Mouse (Mus musculus): Measurements from ENCODE around the gene 3110082I17Rik.

Gene 3110082I17Rik

GRCm38 (mm10) chr5:139460384-139461067, at the start of gene 3110082I17Rik:
TSS of gene 3110082I17Rik (minus strand) at chr5:139460527.
- peak; percentile 98 to 99 for DNase-seq

DNA sequence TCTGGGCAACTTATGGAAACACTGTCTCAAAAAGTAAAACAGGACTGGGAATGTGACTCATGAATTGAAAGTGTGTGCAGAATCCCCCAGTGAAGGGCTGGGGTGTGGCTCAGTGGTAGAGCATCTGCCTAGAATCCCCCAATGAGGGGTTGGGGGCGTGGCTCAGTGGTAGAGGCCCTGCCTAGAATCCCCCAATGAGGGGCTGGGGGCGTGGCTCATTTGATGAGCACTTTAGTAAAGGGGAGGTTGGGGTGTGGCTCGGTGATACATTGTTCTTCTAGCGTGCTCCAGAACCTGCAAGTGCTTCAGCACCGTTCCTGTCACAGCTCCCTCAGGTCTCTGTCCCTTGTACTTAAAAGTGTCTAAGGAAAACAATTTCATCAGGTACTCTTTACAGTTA, 45.9 kb upstream of the 3110082I17Rik start:
- DNase-seq, result no peak

GRCm38 (mm10) chr5:139505073-139505606, 44.8 kb upstream of the 3110082I17Rik start:
- DNase-seq, result peak; percentile 89 to 93

- no peak for DNase-seq
These were observed 42.0 kb upstream of the 3110082I17Rik start for GRCm38 (mm10) chr5:139502281-139502680.

DNA sequence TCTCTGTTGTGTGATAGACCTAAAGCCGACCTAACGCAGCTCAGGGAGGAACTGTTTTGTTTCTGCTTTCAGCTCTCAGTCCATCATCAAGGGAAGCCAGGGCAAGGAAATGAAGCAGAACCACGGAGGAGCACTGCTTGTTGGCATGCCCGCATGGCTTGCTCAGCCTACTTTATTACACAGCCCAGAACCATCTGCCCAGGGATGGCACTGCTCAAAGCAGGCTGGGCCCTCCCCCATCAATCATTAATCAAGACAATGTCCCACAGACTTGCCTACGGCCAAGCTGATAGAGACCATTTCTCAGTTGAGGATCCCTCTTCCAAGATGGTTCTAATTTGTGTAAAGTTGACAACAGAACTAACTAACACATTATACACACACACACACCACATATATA, 38.5 kb upstream of the 3110082I17Rik start:
- no peak for DNase-seq

- DNase-seq, result no peak
These were observed 36.6 kb upstream of the 3110082I17Rik start for GRCm38 (mm10) chr5:139496939-139497338.

DNA sequence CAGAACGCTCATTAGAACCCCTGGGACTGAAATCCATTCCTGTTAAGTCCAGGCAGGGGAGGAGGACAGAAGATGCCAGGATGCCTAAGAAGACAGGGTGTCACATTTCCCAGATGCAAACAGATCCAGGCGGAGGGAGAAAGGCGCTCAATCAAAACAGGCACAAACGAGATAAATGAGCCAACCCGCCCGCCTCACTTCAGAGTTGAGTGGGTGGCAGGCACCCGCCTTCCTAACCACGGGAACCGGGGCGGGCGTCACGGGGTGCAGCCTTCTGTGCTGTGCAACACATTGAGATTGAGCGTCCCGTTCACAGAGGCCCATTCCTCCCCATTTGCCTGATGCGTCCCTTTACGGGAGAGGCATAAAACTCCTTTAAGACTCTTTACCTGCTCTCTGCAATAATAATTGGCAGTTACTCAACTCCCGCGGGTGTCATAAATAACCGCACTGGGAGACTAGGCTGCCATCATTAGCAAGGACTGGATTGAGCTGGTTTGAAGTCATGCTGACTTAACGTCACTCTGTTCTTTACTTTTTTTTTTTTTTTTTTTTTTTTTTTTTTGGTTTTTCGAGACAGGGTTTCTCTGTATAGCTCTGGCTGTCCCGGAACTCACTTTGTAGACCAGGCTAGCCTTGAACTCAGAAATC, 34.8 kb upstream of the 3110082I17Rik start:
- DNase-seq, result no peak

DNA sequence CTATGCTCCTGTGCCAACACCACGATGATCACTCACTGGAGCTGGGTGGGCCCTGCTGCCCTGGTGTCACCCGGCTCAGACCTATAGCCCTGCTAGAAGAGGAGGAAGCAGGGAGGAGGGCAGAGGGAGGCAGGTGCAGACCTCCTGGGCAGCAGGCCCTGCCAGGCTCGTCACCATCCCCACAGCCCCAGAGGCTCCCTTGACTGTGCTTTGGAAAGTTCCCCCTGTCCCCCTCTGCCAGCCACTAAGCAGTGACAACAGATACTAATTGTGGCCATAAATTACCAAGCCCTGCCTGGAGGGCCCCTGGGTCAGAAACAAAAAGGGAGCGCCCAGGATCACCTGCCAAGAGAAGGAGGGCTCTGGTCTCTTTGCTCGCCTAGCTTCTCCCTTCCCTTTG, 33.4 kb upstream of the 3110082I17Rik start:
- no peak for DNase-seq

GRCm38 (mm10) chr5:139491348-139491747, 31.0 kb upstream of the 3110082I17Rik start:
- DNase-seq, result no peak

DNA sequence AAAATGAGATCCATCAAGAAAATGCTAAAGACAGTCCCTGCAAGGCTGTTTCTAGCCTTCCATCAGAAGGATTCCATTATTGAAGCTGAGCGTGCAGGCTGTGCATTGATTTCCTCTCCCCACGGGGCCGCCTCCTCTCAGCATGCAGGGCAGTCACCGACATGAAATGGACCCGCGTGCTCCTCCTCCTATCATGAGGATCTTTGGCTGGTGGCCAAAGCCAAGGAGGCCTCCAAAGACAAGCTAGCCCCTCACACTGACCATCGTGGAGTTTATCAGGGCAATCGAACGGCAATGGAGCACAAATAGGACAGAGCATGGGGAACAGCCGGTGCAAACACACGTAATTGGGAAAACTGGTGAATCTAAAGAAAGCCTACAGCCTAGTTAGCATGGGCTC, 29.8 kb upstream of the 3110082I17Rik start:
- DNase-seq, result no peak

DNA sequence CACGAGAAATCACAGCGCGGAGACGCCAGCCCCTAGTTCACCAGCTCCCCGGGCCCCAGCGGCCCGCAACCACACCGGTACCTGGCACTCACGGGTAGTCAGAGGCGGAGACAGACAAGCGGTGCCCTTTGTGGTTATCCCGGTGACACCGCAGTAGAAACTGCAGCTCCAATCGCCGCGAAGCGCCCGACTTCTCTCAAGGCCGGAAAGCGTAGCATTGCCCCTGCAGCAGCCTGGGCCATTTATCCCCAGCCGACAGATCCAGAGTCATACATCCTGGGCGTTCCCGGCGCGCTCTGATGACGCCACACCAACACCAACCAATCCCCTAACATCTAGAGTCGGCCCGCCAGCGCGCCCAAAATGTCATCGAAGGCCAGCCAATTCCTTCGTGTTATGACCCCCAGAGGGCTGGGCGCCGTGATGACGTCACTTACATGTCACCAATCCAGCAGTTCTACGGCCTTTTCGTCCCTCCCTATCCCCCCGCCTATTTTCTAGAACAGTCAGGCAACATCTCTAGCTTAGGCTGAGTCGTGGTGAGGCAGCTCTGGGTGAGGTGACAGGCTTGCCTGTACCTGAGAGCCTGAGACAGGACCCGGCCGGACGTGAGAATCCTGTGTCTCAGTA, 24.0 kb upstream of the 3110082I17Rik start, which contains the start of gene Zfand2a:
Zfand2a (minus strand) TSS at position 365 of the 630 bp plus-strand sequence.
- DNase-seq, result peak; percentile 99 to 100

DNA sequence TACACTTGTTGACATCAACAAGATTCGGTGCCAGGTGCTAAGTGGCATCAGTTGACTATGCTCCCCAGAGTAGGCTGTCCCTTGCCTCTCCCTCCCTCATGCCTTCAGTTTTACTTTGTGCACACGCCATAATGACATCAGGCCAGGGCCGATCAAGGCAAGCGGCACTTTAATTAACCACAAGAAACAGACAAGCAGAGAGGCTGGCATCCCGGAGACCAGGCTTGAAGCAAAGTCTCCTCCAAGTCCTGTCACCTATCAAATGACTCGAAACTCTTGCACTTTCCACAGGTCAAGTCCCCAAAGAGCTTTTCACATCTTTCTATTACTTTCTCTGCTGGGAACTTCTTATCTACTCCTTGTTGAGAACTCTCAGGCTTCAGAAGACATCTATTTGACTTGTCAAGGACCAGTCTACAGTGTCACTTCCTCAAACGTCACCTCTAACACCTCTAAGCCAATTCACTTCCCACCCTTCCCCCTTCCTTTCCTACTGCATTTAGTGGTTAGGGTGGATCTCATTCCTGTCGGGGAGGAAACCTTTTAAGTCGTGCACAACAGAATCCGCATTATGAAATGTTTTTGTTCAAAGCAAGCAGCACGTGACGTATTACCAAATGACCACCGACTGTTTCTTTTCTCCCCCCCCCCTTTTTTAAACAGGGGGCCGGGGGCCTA, 23.0 kb upstream of the 3110082I17Rik start:
- no peak for DNase-seq

GRCm38 (mm10) chr5:139480406-139480805, 20.1 kb upstream of the 3110082I17Rik start:
- no peak for DNase-seq

GRCm38 (mm10) chr5:139479088-139479487, 18.8 kb upstream of the 3110082I17Rik start:
- peak; percentile 37 to 54 for DNase-seq

- DNase-seq, result no peak
These were observed 14.4 kb upstream of the 3110082I17Rik start for GRCm38 (mm10) chr5:139474741-139475140.

- DNase-seq, result peak; percentile 39 to 59
These were observed 7.7 kb upstream of the 3110082I17Rik start for GRCm38 (mm10) chr5:139467998-139468397.

GRCm38 (mm10) chr5:139466801-139467200, 6.5 kb upstream of the 3110082I17Rik start:
- no peak for DNase-seq

- no peak for DNase-seq
These were observed 6.0 kb upstream of the 3110082I17Rik start for GRCm38 (mm10) chr5:139466373-139466772.

GRCm38 (mm10) chr5:139464874-139465273, 4.5 kb upstream of the 3110082I17Rik start:
- no peak for DNase-seq

DNA sequence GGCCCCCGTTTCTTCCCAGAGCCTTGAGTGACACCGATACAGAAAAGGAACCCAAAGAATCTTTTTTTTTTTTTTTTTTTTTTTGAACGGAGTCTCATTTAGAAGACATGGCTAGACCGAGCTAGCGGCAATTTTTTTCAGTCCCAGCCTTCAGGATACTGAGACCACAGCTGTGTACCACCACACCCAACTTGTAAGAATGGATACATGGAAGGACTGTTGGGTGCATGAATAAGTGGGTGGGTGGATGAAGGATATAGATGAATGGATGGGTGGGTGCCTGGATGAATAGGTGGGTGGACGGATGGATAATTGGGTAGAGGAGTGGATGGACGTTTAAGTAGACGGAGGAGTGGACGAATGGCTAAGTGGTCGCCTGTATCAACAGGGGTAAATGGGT, 389 bp downstream of the 3110082I17Rik start:
- no peak for DNase-seq

- no peak for DNase-seq
These were observed 3.1 kb downstream of the 3110082I17Rik start for GRCm38 (mm10) chr5:139457241-139457640.

- DNase-seq, result no peak
These were observed 5.2 kb downstream of the 3110082I17Rik start for GRCm38 (mm10) chr5:139455166-139455565.

- no peak for DNase-seq
These were observed 7.3 kb downstream of the 3110082I17Rik start for GRCm38 (mm10) chr5:139453031-139453430.

All from cerebellum, adult 18-20 months (tissue).